Mouse (Mus musculus): ENCODE measurements at regions not wholly inside any gene's neighbourhood (a gene's known extent, or its start where the extent isn't known, plus 50 kb on each side); places are given as distances from the start of the nearest gene placed in this dataset.

- TF ChIP-seq CTCF (conservative IDR thresholded peaks at IDR 0.05 in 1 of 2, IDR thresholded peaks at IDR 0.05 in 1 of 2; ENCODE audit: low read depth in 2 of 2, low read length in 2 of 2), result no peak
- TF ChIP-seq RAD21 (IDR thresholded peaks at IDR 0.05; ENCODE audit: low read depth, low read length), result no peak
- no peak for TF ChIP-seq POLR2A (IDR thresholded peaks at IDR 0.05; ENCODE audit: low read depth, low read length)
These were observed 120.8 kb upstream of the Arhgef26 start for GRCm38 (mm10) chr3:62217335-62217734.
